Mouse (Mus musculus) liver, embryonic 14.5 days (tissue): Measurements from ENCODE around the gene Slbp. TPM values are rescaled to one million over a fixed set of nuclear protein-coding genes. Genes with fewer than 3 reads are reported as not detected.

ENCODE experiments used
- ATAC-seq: fragments of 200-750 bp; cut with Nextera tagmentation; 2 replicates; pipeline ENCODE4 v1.8.0; 2017; ENCODE audit warnings: moderate number of reproducible peaks, mild to moderate bottlenecking, moderate library complexity; ENCODE audit not compliant: insufficient read depth
- DNase-seq, 3 experiments: peaks; one replicate each; pipeline ENCODE4 v3.0.0-alpha.2; 2012 to 2013; ENCODE audit warnings: low read depth in 3 of 3, low spot score in 3 of 3
- H3K27ac ChIP-seq: fragments of 300-500 bp; sonication (generic); 2 replicates; pipeline ENCODE4 v1.5.1; 2014; ENCODE audit warnings: moderate library complexity, mild to moderate bottlenecking, control low read depth, inconsistent platforms
- H3K27me3 ChIP-seq: fragments of 300-500 bp; sonication (generic); 2 replicates; pipeline ENCODE4 v1.6.1; 2014; ENCODE audit warnings: mild to moderate bottlenecking, low read length, moderate library complexity; ENCODE audit not compliant: control insufficient read depth, insufficient read depth
- H3K36me3 ChIP-seq: fragments of 300-500 bp; sonication (generic); replicated peaks from 2 replicates; pipeline ENCODE4 v1.6.1; 2014; ENCODE audit warnings: low read depth; ENCODE audit not compliant: control insufficient read depth, insufficient read depth
- H3K4me1 ChIP-seq, 2 experiments: fragments of 200-500 bp in 1 of 2; fragments of 300-500 bp in 1 of 2; sonication (generic) in 1 of 2; replicated peaks; 2 replicates each; pipeline ENCODE4 v1.6.1; 2012 to 2014; ENCODE audit warnings: antibody characterized with exemption in 1 of 2, inconsistent platforms in 1 of 2, low read length in 1 of 2; ENCODE audit not compliant: control insufficient read depth in 2 of 2, insufficient read depth in 2 of 2
- H3K4me2 ChIP-seq: fragments of 300-500 bp; sonication (generic); 2 replicates; pipeline ENCODE4 v1.6.1; 2014; ENCODE audit warnings: low read depth, mild to moderate bottlenecking, control low read depth, moderate library complexity
- H3K4me3 ChIP-seq, 2 experiments: fragments of 200-500 bp in 1 of 2; fragments of 300-500 bp in 1 of 2; sonication (generic) in 1 of 2; 2 replicates each; pipeline ENCODE4 v1.5.1; 2012 to 2014; ENCODE audit warnings: low read depth in 2 of 2, low read length in 2 of 2, mild to moderate bottlenecking in 2 of 2, control low read depth in 1 of 2, inconsistent platforms in 1 of 2, moderate library complexity in 1 of 2; ENCODE audit not compliant: insufficient read depth in 1 of 2
- H3K9ac ChIP-seq: fragments of 300-500 bp; sonication (generic); replicated peaks from 2 replicates; pipeline ENCODE4 v1.6.1; 2014; ENCODE audit warnings: mild to moderate bottlenecking, control low read depth, moderate library complexity
- H3K9me3 ChIP-seq: fragments of 300-500 bp; sonication (generic); 2 replicates; pipeline ENCODE4 v1.6.1; 2016; ENCODE audit warnings: low read length, mixed read lengths; ENCODE audit not compliant: control insufficient read depth
- CTCF ChIP-seq: IDR thresholded peaks from 2 replicates; pipeline ENCODE4 v1.5.1; 2016; ENCODE audit warnings: antibody characterized with exemption, low read depth, control low read depth
- EP300 ChIP-seq: IDR thresholded peaks from 2 replicates; pipeline ENCODE4 v1.6.1; 2016; ENCODE audit warnings: antibody characterized with exemption, low read depth
- WGBS: fragments of 180-500 bp; shearing (Covaris S2); extraction: QIAGEN DNeasy Blood & Tissue Kit; methylation state at CpG from one replicate; pipeline ENCODE4 v1.1.7; 2014; ENCODE audit not compliant: insufficient replicate concordance; 5-methylcytosine and 5-hydroxymethylcytosine counted together
- polyA plus RNA-seq, 2 experiments: library from polyadenylated mRNA; depleted of rRNA in 1 of 2; stranded (reverse) in 1 of 2; unstranded in 1 of 2; fragments of >200 nt; fragmentation: Nextera tagmentation in 1 of 2; extraction: Ambion mirVana in 1 of 2; gene quantifications; 2 replicates each; pipeline versions ENCODE4 v1.2.1 to v1.2.3; 2012 to 2014

The Slbp gene
- polyA plus RNA-seq, 2 experiments: 155 to 290 TPM

- Histone ChIP-seq H3K36me3 (peaks cover 82% of the 10 kb centered on the region), H3K9me3 (no peaks in the 10 kb centered on the region), H3K4me1 (peaks cover 0 to 3% of the 10 kb centered on the region in 2 experiments; a peak in 2 of 4 replicates), H3K27ac (no peak overlapping the region), H3K4me2 (no peak overlapping the region), H3K27me3 (no peaks in the 10 kb centered on the region), H3K9ac (no peak overlapping the region), H3K4me3 (no peak overlapping the region)
- 39% methylated on average over 3 of the region's 3 CpGs for WGBS
- DNase-seq (no peak), ATAC-seq (no peak)
- TF ChIP-seq EP300 (no peak), CTCF (peak; percentile 79)
Observed at GRCm38 (mm10) chr5:33640652-33641051, 11.7 kb downstream of the Slbp start.

DNA sequence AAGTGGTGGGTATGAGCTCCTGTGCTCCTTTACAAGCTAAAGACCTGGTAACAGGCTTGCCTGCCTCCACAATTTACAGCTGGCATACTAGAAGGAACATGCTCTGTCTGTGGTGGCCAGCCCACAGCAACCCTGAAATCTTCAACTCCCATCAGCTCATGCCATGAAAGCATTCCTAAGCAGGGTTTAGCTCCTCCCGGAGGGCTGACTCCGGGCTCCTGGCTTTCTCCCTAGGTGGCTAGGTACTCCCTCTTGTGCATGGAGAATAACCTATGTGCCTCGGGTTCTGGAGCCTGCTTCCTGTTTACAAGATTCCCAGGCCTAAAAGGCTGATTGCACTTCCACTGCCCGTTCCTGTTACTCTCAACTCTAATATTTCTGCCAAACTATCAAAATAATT, 13.5 kb downstream of the Slbp start:
- no peak overlapping the region for H3K27ac ChIP-seq
- H3K4me3 ChIP-seq: no peak overlapping the region
- H3K9ac ChIP-seq: no peak overlapping the region
- ATAC-seq: no peak
- peaks cover 0 to 8% of the 10 kb centered on the region in 2 experiments; a peak in 3 of 4 replicates for H3K4me1 ChIP-seq
- WGBS: 72% methylated on average over 4 of the region's 4 CpGs
- TF ChIP-seq EP300 (no peak), CTCF (no peak)
- no peak for DNase-seq
- peaks cover 71% of the 10 kb centered on the region for H3K36me3 ChIP-seq
- no peaks in the 10 kb centered on the region for H3K9me3 ChIP-seq
- H3K27me3 ChIP-seq: no peaks in the 10 kb centered on the region
- H3K4me2 ChIP-seq: no peak overlapping the region

DNA sequence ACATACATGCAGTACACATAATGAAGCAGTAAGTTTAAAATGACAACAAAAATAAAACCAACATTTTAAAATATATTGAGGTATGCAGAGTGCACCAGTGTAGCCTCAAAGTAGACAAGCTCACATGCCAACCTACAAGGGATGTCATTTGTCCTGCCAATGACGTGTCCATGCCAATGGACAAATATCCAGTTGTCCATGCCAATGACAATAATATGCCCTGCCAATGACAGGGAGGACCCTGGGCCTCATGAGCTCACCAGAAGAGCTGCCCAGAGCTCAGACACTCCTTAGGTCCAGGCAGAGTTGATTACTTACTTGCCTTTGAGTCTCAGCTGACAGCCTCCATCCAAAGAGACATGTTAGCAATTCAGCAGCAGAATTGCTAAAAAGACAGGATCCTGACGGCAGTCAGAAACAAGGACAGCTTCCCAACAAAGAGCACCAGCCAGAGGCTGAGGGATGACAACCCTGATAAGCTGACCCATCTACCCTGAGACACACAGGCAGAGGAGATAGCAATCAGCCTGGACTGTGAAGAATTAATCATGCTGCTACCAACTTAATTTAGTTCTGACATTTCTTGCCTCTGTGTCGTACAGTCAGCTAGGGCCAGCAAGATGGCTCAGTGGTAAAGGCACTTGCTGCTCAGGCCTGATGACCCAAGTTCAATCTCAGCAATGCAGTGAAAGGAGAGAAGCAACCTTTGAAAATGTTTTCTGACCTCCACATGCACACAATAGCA, 14.6 kb downstream of the Slbp start:
- H3K27ac ChIP-seq: no peak overlapping the region
- TF ChIP-seq CTCF: no peak
- no peak for TF ChIP-seq EP300
- no peak for ATAC-seq
- no peak overlapping the region for H3K4me2 ChIP-seq
- H3K36me3 ChIP-seq: peaks cover 60% of the 10 kb centered on the region
- H3K9ac ChIP-seq: no peak overlapping the region
- 68% methylated on average over 3 of the region's 3 CpGs for WGBS
- no peak overlapping the region for H3K4me3 ChIP-seq
- no peak for DNase-seq
- no peaks in the 10 kb centered on the region for H3K9me3 ChIP-seq
- H3K4me1 ChIP-seq: peaks cover 0 to 8% of the 10 kb centered on the region in 2 experiments; a peak in 3 of 4 replicates
- H3K27me3 ChIP-seq: no peaks in the 10 kb centered on the region

DNA sequence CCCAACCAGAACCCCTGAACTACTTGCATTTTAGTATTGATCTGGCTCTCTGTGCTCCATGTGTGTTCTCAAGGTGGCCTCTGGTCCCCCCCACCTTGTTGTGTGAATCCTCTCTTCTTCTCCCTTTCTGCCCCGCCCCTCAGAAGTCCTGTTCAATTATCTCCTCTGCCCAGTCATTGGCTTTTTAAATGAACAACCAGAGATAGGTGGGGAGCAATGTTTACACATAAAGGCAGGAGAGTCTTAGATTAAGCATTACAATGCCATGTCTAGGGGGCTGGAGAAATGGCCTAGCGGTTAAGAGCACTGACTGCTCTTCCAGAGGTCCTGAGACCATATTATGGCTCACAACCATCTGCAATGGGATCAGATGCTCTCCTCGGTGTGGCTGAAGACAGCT, 17.0 kb downstream of the Slbp start:
- ATAC-seq: peak; percentile 42
- Histone ChIP-seq H3K27ac (no peak overlapping the region), H3K36me3 (peaks cover 36% of the 10 kb centered on the region), H3K4me3 (no peak overlapping the region), H3K4me2 (no peak overlapping the region), H3K4me1 (peaks cover 12 to 17% of the 10 kb centered on the region in 2 experiments), H3K27me3 (no peaks in the 10 kb centered on the region), H3K9ac (no peak overlapping the region), H3K9me3 (no peaks in the 10 kb centered on the region)
- DNase-seq: peak in 1 of 3 experiments; percentile 44
- no peak for TF ChIP-seq CTCF
- peak; percentile 67 for TF ChIP-seq EP300
- WGBS: 29% methylated on average over 3 of the region's 3 CpGs

- DNase-seq (no peak), ATAC-seq (no peak)
- Histone ChIP-seq H3K4me3 (no peak overlapping the region), H3K27me3 (no peaks in the 10 kb centered on the region), H3K27ac (no peak overlapping the region), H3K4me2 (no peak overlapping the region), H3K9ac (no peak overlapping the region), H3K4me1 (peaks cover 18 to 28% of the 10 kb centered on the region in 2 experiments), H3K9me3 (no peaks in the 10 kb centered on the region), H3K36me3 (peaks cover 11% of the 10 kb centered on the region)
- TF ChIP-seq EP300: no peak
- TF ChIP-seq CTCF: no peak
- WGBS: 58% methylated on average over 1 of the region's 1 CpGs
Observed at GRCm38 (mm10) chr5:33632526-33632925, 19.8 kb downstream of the Slbp start.
